Mouse (Mus musculus): ENCODE results near the gene Lsm4.

DNA sequence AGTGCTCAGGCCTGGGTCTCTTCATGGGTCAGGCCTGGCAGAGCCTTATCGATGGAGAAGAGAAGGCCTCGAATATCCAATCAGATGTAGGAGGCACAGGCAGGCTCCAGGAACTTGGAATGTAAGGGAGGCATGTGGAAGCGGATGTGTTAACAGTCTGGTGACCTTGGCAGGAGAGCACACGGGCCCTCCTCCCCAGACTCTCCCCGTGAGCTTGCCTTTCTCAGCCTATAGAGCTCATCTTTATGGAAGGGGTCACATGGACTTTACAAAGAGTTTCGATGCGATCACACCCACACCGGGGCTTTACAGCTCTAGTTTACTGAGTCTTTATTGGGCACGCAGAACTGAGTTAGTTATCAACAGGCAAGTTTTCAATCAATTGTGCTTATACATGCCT, 34.3 kb upstream of the Lsm4 start:
- TF ChIP-seq POLR2A (IDR thresholded peaks at IDR 0.05; ENCODE audit: control insufficient read depth, extremely low read depth, insufficient read depth, low read length, poor library complexity) (no peak), CTCF (IDR thresholded peaks at IDR 0.05; ENCODE audit: borderline replicate concordance, control insufficient read depth, extremely low read depth, insufficient read depth, low read length, poor library complexity) (no peak)
